Mouse (Mus musculus) brain, embryonic 14.5 days (tissue): ENCODE measurements at regions not wholly inside any gene's neighbourhood (a gene's known extent, or its start where the extent isn't known, plus 50 kb on each side); places are given as distances from the start of the nearest gene placed in this dataset.
A peak's percentile ranks its signal among the peaks of the same experiment; 100 is the strongest.

Experiments
- DNase-seq: peaks from one replicate; pipeline ENCODE4 v3.0.0-alpha.2; 2011; ENCODE audit warnings: low read depth
- CTCF ChIP-seq: fragments of 200-500 bp; IDR thresholded peaks from 2 replicates; pipeline ENCODE4 v1.5.1; 2012; ENCODE audit warnings: inconsistent platforms, mild to moderate bottlenecking, moderate library complexity, borderline replicate concordance; ENCODE audit not compliant: insufficient read depth, insufficient read length; ENCODE audit errors: extremely low read depth
- POLR2A ChIP-seq: fragments of 200-500 bp; IDR thresholded peaks from 2 replicates; pipeline ENCODE4 v1.6.1; 2012; ENCODE audit warnings: mild to moderate bottlenecking, inconsistent platforms, borderline replicate concordance; ENCODE audit not compliant: poor library complexity, insufficient read depth, insufficient read length, severe bottlenecking; ENCODE audit errors: extremely low read depth

DNA sequence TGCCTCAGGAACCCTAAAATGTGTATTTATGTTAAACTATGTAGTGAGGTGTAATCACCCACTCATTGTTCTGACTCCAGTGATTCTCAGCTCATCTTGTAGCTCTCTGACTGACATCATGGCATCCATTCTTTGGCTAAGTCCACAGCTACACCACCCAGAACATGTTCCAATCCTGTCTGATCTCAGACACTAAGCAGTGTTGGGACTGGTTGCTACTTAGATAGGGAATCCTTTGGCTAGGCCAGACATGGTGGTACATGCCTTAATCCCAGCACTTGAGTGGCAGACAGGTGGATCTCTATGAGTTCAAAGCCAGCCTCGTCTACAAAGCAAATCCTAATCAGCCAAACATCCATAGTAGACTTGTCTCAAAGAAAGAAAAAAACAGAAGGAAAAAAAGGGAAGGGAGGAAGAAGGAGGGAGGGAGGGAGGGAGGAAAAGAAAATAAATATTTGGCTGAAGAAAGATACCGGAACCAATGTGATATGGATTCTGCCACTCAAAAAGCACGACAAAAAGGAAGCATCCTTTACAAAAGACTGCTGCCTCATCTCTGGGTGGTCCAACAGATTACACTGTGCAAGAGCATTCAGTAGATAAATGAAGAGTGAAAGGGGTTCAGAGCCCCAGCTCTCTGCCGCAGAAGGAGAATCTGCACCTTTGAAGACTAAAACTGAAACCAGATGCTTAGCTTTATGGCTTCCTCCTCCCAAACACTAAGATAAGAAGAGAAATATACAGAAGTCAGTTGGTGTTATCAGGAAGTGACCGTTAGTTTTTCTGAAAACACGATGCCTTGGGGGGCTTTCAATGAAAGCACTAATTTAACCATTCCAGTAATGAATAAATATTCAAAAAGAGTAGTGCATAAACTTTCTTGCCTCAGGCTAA, 51.5 kb upstream of the Med13 start:
- TF ChIP-seq CTCF (no peak), POLR2A (no peak)
- DNase-seq, result no peak

DNA sequence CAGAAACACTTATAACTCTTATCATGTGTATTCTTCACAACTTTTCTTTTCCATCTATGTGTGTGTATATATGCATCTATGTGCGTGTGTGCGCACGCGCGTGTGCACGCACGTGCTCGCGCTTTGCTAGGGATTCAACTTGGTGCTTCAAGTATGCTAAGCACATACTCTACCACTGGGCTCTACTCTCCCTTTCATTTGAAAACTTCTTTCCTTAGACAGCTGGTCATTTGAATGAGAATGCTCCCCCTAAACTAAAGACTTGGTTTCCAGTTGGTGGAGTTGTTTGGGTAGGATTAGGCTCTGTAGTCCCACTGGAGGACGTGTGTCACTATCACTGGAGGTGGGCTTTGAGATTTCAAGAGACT, 52.2 kb upstream of the Med13 start:
- peak; percentile 80 for DNase-seq

DNA sequence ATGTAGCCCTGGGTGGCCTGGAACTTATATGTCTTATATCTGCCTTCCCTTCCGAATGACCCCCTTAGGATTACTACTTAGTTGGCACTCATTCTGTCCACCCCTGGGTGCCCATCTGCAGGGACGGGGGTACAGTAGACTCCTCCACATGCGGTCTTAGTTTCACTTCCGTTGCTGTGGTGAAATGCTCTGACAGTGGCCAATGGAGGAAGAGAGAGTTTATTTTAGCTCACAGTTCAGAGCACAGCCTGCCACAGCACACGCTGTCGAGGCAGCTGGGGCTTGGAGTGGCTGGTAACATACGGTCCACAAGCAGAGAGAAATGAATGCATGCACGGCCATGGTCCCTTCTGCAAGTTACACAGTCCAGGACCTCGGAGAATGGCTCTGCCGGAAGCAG, 53.1 kb upstream of the Med13 start:
- DNase-seq, result no peak
- TF ChIP-seq POLR2A, result no peak
- TF ChIP-seq CTCF, result no peak

More for the DNA sequence above, 52.2 kb upstream of the Med13 start:
- TF ChIP-seq POLR2A (no peak), CTCF (no peak)

DNA sequence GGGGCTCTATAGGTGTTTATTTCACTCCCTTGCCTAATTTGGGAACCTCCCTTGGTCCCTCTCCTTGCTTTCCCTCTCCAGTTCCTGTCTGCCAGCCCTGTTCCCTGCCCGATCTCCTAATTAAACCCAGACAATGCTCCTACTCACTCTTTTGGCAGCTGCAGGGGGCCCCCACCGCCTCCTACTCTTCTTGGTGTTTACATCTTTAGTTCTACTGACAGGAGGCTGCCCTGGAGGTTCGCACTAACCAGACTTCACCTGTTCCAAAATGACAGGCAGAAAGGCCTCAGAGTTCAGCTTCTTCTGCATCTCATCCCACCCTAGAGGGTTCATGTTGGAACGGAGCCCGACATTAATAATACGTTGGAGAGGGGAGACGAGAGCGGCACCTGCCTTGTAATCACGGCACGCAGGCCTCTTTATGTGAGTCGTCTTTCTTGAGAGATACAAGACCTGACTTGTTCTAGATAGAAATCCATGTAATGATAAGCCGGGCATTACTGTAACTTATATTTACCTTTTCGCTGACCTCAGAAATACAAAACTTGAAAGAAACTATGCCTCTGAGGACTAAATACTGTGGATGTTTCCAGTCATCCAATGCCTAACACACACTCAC, 55.5 kb upstream of the Med13 start:
- TF ChIP-seq POLR2A (no peak), CTCF (no peak)
- peak; percentile 80 for DNase-seq

DNA sequence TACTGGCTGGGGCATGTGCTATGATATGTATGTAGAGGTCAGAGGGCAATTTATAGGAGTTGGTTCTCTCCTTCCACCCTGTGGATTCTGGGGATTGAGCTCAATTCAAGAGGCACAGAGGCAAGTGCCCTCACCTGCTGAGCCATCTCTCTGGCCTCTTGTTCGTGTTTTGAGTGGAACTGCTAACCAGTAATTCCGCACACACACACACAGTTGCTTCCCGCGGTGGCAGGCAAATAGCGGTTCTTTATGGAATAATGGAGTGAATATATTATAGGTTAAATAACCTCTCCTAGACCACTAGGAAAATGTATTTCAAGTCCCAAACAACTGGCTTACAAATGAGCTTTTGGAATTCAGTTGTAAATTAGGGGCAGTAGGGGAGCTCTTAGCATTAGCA, 59.1 kb upstream of the Med13 start:
- no peak for TF ChIP-seq CTCF
- no peak for TF ChIP-seq POLR2A
- peak; percentile 81 for DNase-seq

DNA sequence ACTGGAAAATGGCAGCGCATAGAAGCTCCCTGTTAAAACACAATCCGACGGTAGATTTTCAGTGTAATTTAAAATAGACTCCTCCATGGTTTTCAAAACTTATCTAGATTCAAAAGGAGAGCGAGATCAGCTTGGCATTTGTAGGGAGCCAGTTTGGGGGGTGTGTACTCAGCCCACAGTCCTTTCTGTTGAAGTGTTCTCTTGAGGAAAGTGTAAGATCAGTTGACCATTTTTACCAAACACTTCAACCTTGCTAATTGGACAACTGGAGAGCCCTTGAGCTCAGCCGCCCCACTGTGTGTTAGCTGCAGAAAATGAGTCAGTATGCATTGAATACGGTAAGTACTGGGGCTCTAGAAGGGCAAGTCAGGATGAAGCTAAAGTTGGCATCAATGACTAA, 59.8 kb upstream of the Med13 start:
- TF ChIP-seq CTCF, result no peak
- TF ChIP-seq POLR2A, result no peak
- peak; percentile 73 for DNase-seq

DNA sequence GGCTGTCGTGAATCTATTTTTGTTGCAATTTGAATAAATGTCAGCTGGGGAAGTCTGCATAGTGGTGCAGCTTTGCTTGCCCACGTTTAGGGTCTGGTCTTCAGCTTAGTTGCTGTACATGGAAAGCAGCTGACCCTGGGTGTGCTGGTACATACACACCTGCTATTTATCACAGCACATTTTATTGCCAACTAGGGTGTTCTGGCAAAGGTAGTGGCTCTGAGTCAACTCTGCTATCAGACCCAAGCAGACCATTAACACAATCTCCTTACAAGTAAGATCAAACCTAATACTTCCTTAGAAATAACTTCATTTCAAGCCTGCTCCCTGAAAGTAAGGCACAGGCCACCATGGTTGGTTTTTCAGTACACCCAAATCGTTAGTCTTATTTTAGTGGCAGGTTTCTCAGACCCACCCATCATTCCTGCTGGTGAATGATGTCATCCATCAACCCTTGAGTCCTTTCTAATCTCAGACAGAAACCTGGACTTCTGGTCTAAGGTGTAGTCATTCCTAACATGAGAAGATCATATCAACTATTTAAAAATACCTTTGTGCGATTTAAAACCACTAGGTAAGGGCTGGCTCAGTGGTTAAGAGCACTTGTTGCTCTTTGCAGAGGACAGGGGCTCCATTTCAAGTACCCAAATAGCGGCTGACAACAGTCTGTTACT, 62.5 kb upstream of the Med13 start:
- TF ChIP-seq CTCF (no peak), POLR2A (no peak)
- DNase-seq, result no peak

DNA sequence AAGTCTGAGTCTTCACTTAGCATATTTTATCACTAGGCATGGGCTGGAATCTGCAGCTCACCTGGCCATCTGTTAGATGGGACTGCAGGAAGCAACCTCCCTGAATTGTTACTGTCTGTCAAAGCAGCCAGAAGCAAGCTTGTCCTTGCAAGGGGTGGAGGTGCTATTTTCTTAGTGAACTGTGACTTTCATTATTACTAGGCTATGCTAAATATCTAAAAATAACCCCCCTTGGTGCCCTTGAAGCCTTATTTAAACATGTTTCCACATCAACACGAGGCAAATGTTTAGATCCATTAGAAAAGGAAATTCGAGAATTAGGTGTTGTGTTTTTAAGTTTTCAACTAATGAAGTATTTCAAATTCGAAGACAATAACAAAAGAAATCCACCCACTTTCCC, 55.5 kb upstream of the Rnft1 start:
- TF ChIP-seq CTCF (no peak), POLR2A (no peak)
- DNase-seq, result no peak

DNA sequence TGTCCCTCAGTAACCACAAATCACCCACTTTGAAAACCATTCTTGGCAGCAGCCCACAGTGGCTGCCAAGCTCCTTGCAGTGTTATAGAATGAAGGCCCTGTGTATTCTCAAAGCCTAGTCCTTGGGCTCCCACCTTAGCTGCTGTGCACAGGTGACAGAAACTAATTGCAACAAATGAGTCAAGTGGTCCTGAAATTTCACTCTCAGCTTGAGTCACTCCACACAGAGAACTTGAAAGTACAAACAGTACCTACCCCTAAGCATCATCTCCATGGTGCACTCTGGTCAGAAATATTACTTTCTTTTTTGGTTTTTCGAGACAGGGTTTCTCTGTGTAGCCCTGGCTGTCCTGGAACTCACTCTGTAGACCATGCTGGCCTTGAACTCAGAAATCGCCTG, 54.2 kb upstream of the Rnft1 start:
- TF ChIP-seq CTCF, result no peak
- DNase-seq, result no peak

DNA sequence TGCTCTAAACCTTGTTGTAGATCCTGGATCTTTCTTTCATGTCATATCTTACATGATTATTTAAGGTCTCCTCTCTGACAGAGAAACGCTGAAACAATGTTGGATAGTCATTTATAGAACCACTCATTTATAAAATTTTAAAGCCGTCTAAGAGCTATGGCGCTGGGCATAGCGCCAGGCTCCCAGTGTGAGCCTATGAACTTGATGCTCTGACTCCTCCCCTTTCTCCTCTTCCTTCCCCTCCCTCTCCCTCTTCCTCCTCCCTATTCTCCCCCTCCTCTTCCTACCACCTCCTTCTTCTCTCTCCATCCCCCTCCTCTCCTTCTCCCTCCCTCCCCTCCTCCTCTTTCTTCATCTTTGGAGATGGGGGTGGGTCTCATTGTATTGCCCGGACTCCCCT, 52.9 kb upstream of the Rnft1 start:
- TF ChIP-seq CTCF (no peak), POLR2A (no peak)
- peak; percentile 24 for DNase-seq

DNA sequence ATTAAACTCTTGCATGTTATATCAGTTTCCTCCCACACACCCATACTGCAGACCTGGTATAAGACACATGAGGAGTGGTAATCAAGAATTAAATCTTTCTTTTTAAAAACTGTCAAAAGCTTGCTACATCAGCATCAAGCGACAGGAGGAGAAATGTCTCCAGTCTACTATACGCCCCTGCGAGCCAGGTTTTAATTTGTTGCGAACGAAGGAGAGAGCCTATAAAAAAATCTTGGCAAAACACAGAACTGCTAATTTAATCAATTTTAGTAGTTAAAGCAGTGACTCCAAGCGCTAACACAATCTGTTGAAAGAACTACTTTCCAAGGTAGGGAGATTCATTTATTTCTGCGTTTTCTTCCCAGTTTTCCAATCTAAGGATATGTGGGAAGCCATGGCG, 50.4 kb upstream of the Rnft1 start:
- DNase-seq, result peak; percentile 79
- no peak for TF ChIP-seq POLR2A
- TF ChIP-seq CTCF, result no peak
